Mouse (Mus musculus) spleen, adult 2 months (tissue): ENCODE data around the gene H6pd.

Experiments used
- CTCF ChIP-seq: fragments of 200-500 bp; IDR thresholded peaks from 2 replicates; pipeline ENCODE4 v1.5.1; 2011; ENCODE audit warnings: mild to moderate bottlenecking, inconsistent platforms; ENCODE audit not compliant: insufficient read depth, insufficient read length, insufficient replicate concordance; ENCODE audit errors: extremely low read depth
- POLR2A ChIP-seq: fragments of 200-500 bp; IDR thresholded peaks from 2 replicates; pipeline ENCODE4 v1.6.1; 2011; ENCODE audit warnings: low read depth, low read length, inconsistent platforms

- TF ChIP-seq POLR2A: no peak
- TF ChIP-seq CTCF: no peak
Measured at GRCm38 (mm10) chr4:149975730-149976254, 33.0 kb downstream of the H6pd start.
